Mouse (Mus musculus): Measurements from ENCODE around the gene Tarbp1.
"Not testable (repeated sequence)": the region's sequence is repeated elsewhere in the genome, so short reads cannot be mapped to it uniquely, and the experiment has no call there.

The Tarbp1 gene

GRCm38 (mm10) chr8:126420834-126421233 is 54.0 kb downstream of the Tarbp1 start:
- no peak for DNase-seq (ENCODE audit: low spot score in 2 of 2)

DNA sequence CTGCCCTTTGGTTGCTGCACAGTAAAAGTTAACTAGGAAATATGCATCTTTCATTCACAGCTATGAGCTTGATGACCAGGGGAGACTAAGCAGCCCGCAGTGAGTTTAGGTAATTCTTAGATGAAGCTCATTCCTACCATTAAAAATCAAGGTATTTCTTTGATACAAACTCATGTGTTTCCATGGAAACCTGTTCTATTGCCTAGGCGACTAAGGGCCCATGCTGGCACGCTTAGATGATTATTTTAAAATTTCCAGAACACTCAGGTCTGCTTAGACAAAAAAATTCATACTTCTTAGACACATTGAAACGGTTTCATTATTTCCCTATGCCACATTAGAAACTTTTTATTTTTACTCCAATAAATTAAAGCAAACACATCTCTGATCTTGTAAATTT is 69.8 kb downstream of the Tarbp1 start:
- no peak for DNase-seq (ENCODE audit: low spot score in 2 of 2)

- DNase-seq (ENCODE audit: low spot score in 2 of 2): not testable (repeated sequence)
Measured at GRCm38 (mm10) chr8:126404550-126404949, 70.3 kb downstream of the Tarbp1 start.

DNA sequence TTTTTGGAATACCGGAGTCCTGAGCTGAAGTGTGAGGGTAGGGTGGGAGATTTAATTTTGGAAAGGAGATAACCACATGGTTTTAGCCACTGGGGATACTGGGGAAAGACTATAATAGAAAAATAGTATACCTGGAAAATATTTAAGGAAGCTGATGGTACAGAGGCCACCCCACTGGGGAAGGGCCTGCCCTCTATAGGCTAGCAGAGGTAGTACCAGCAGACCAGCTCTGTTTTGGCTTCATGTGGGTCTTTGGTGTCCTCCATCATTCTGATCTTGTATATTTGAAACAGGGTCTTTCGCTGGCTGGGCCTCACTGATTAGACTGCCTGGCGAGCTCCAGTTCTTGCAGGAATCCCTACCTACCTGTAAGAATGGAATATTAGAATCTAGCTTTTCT is 76.5 kb downstream of the Tarbp1 start:
- DNase-seq (ENCODE audit: low spot score in 2 of 2): no peak

DNA sequence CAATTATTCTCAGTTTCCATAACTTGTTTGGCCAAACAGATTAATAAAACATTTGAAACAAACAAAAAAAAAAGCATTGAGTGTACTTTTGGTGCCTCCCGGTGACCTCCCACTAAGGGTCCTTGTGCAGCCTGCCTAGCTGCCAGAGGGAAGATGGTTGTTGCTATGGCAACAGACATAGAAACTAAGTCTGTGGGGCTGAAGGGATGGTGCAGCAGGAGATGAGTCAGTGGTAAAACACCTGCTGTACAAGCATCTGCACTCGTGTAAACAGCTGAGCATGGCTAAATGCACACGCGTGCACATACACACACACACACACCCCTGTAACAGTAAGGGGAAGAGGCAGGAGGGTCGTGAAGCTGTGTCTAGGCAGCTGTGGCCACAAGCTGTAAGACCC is 78.9 kb downstream of the Tarbp1 start:
- DNase-seq (ENCODE audit: low spot score in 2 of 2): no peak

GRCm38 (mm10) chr8:126395386-126395785 is 79.5 kb downstream of the Tarbp1 start:
- DNase-seq (ENCODE audit: low spot score in 2 of 2): no peak

GRCm38 (mm10) chr8:126391541-126391940 is 83.3 kb downstream of the Tarbp1 start:
- no peak for DNase-seq (ENCODE audit: low spot score in 2 of 2)

DNA sequence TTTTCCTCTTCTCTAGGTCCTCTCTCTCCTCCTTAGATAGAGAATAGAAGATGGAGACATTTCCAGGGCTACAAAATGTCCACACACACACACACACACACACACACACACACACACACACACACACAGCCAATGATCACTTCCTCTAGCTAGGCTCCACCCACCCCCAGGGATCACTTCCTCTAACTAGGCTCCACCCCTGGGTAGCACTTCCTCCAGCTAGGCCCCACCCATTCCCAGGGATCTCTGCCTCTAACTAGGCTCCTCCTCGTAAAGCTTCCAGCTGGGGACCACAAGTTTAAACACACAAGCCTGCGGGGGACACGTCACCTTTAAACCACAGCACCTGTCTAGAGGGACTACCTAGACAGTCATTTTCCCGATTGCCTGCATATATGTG is 87.3 kb downstream of the Tarbp1 start:
- DNase-seq (ENCODE audit: low spot score in 2 of 2): no peak

DNA sequence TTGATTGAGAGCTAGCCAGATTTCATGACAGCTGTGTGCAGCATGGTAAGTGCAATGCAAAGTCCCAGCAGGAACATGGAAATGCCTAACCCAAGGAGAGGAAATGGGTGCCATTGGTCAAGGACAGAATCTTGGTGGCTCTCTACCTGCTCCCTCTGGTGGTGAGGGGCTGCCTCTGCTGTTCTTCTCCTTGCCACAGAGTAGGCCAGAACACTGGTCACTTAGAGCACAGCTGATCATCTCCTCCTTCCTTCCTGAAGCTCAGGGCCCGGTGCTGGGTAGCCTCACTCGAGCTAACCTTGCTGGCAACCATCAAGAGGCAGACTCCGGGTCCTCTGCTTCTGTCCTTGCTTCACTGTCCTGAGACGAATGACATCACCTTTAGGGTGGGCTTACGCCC is 92.1 kb downstream of the Tarbp1 start:
- peak in 1 of 2 experiments; percentile 59 for DNase-seq (ENCODE audit: low spot score in 2 of 2)

- DNase-seq (ENCODE audit: low spot score in 2 of 2): no peak
Measured at GRCm38 (mm10) chr8:126382216-126382615, 92.6 kb downstream of the Tarbp1 start.

DNA sequence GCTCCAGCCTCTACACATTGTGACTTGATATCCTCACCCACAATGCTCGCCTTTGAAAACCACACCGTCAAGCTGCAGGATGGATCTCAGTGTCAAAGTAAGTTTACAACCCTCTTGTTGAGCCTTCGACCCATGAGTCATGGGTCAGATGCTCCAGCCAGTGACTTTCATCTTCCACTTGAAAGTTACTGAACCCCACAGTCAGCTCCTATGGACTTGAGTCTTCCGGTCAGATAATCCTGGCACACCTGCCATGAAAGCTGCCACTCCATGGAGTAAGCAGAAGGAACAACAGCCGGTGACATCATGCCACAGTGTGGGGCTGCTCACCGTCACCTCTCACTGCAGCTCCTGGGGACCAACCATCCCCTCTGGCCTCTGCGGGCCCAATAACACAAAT is 93.6 kb downstream of the Tarbp1 start:
- no peak for DNase-seq (ENCODE audit: low spot score in 2 of 2)

DNA sequence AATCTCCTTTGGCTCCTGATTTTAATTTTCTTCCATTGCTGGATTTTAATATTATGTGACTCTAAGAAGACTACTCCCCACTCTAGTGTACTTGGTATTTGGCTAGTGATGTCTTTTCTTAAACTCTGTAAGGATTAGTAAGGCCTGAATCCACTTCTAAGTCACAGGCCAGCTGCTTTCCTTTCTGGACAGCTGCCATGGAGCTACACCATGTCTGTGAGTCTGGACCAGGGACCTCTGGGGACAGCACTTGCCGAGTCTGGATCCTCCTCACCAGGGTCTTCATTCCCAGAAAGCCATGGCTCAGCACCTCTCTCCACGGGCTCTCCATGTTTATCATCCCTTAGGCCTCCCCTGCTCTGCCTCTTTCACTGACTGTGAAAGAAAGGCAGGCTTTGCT is 94.7 kb downstream of the Tarbp1 start:
- DNase-seq (ENCODE audit: low spot score in 2 of 2): no peak

GRCm38 (mm10) chr8:126379580-126379979 is 95.3 kb downstream of the Tarbp1 start:
- DNase-seq (ENCODE audit: low spot score in 2 of 2): no peak
